Mouse (Mus musculus): Measurements from ENCODE around the gene Lrrfip1. TPM values are rescaled to one million over a fixed set of nuclear protein-coding genes. Genes with fewer than 3 reads are reported as not detected.

Gene Lrrfip1
- polyA plus RNA-seq, 1 experiment from 2014 or later: 26.5 TPM

DNA sequence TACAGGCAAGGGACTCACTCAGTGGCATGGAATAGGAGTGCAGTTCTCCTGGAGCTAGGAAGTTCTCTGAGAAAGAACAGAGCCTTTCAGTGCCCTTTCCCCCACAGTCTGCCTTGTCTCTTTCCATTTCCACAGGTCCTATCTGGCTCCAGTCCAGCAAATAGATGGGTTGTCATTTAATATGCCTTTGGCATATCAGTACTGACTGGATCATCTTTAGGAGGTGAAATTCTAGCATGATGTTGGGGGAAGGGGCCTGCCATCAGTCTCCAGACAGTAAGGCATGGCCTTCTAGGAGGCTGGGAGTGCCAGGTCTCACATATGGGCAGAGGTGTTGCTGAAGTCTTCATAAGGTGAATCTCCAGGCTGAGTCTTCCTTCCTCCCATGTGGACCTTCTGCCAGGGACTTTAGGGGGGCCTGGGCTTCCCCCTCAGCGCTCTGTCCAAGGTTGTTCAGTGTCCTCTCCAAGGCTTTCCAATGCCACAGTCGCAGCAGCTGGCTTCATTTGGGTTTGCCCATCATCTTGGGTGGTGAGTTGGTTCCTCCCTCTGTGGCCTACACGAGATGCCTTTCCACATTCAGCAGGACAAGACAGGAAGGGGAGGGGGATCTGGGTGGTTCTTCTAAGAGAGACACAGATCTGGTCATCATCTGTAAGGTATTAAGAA is 3.5 kb downstream of the Lrrfip1 start:
- DNase-seq (ENCODE audit: low spot score) (no peak), ATAC-seq (replicated peaks; ENCODE audit: low FRiP score) (no peak)
- H3K4me1 ChIP-seq (replicated peaks; ENCODE audit: control insufficient read depth, insufficient read depth, low read length): 0 out of 2 replicates have a peak, but pooled peaks cover 7% of the 10 kb centered on the region
- H3K27me3 ChIP-seq (replicated peaks; ENCODE audit: control insufficient read depth, insufficient read depth, low read length): peaks cover 19% of the 10 kb centered on the region
- 65% methylated on average over 3 of the region's 3 CpGs for whole genome bisulfite sequencing
- no peak overlapping the region for H3K27ac ChIP-seq (ENCODE audit: low read depth, low read length)
- H3K9ac ChIP-seq (ENCODE audit: low read depth, low read length): no peak overlapping the region
- H3K36me3 ChIP-seq (ENCODE audit: control insufficient read depth, insufficient read depth, low read length): no peaks in the 10 kb centered on the region
- no peak overlapping the region for H3K4me2 ChIP-seq
- no peaks in the 10 kb centered on the region for H3K9me3 ChIP-seq (ENCODE audit: control insufficient read depth, low read length)
- H3K4me3 ChIP-seq (ENCODE audit: low read depth, low read length): no peak overlapping the region

DNA sequence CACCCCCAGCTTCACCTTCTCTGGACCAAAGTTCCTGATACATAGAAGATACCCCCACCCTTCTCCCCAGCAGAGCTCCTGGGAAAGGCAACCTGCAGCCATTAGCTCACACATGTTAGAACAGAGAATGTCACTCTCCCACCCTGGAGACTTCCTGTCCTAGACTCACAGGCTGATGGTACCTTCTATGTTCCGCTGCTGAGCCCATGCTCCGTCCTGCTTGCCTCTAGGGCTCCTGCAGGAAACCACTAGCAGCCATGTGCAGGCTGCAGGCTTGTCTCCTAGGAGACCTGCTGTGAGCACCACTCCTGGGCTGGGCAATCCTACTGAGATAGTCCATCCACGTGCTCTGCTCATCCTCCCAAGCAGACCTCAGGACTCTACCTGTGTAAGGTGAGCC is 4.1 kb downstream of the Lrrfip1 start:
- Histone ChIP-seq H3K9me3 (ENCODE audit: control insufficient read depth, low read length) (no peaks in the 10 kb centered on the region), H3K4me3 (ENCODE audit: low read depth, low read length) (no peak overlapping the region), H3K36me3 (ENCODE audit: control insufficient read depth, insufficient read depth, low read length) (no peaks in the 10 kb centered on the region), H3K4me2 (no peak overlapping the region), H3K27ac (ENCODE audit: low read depth, low read length) (no peak overlapping the region), H3K27me3 (replicated peaks; ENCODE audit: control insufficient read depth, insufficient read depth, low read length) (peaks cover 15% of the 10 kb centered on the region), H3K9ac (ENCODE audit: low read depth, low read length) (no peak overlapping the region), H3K4me1 (replicated peaks; ENCODE audit: control insufficient read depth, insufficient read depth, low read length) (0 out of 2 replicates have a peak, but pooled peaks cover 7% of the 10 kb centered on the region)
- 77% methylated on average over 3 of the region's 3 CpGs for whole genome bisulfite sequencing
- DNase-seq (ENCODE audit: low spot score): no peak
- ATAC-seq (replicated peaks; ENCODE audit: low FRiP score): no peak

DNA sequence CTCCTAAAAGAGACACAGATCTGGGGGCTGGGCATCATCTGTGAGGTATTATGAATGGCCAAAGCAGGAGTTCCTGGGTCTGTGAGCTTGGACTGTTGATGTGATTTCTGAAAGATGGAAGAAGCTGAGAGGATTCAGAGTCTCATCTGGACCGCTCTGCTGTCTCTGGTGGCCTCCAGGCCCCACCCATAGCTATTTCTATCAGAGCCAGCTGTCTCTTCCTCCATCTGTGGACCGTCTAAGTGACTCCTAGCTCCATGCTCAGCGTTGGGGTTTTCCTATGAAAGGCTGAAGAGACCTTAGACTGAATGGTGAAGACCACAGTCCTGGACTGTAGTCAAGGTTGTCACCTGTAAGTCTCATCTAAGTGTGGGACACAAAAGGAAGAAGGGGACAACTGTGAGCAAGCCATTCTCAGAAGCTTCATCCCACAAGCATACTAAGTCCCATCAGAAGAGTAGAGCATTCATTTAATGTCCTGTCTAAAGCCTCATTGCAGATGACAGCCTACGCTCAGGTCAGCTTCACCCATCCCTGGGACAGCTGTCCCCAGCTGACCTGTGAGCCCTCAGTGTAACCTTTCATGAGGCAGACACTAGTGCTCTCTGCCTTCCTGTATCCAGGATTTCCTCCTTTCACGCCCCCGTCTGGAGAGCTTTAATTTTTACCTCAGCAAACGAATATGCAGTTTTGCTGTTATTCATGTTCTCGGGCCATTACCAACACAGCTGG is 5.2 kb downstream of the Lrrfip1 start:
- H3K9ac ChIP-seq (ENCODE audit: low read depth, low read length): no peak overlapping the region
- peaks cover 4% of the 10 kb centered on the region; the same call in 1 of the 2 replicates for H3K27me3 ChIP-seq (replicated peaks; ENCODE audit: control insufficient read depth, insufficient read depth, low read length)
- no peaks in the 10 kb centered on the region for H3K36me3 ChIP-seq (ENCODE audit: control insufficient read depth, insufficient read depth, low read length)
- DNase-seq (ENCODE audit: low spot score): no peak
- no peak overlapping the region for H3K4me2 ChIP-seq
- 79% methylated on average over 8 of the region's 8 CpGs for WGBS
- H3K4me1 ChIP-seq (replicated peaks; ENCODE audit: control insufficient read depth, insufficient read depth, low read length): 0 out of 2 replicates have a peak, but pooled peaks cover 7% of the 10 kb centered on the region
- ATAC-seq (replicated peaks; ENCODE audit: low FRiP score): no peak
- H3K4me3 ChIP-seq (ENCODE audit: low read depth, low read length): no peak overlapping the region
- H3K9me3 ChIP-seq (ENCODE audit: control insufficient read depth, low read length): no peaks in the 10 kb centered on the region
- H3K27ac ChIP-seq (ENCODE audit: low read depth, low read length): no peak overlapping the region

DNA sequence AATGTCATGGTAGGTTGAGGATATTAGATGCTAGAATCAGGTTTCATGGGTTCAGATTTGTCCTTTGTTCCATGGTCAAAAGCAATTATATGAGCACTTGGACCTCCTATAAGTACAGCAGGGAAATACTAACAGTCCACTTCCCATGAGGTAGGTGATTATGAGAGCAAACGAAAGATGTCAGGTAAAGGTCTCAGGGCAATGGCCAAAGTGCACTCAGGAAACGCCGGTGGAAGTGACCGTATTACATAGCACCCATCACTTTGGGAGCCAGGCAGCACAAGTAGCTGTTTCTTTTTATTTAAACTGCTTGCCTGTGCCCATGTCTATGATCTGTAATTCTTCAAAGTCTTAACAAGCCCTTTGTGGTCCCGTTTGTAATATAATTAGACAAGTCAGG is 7.5 kb downstream of the Lrrfip1 start:
- Histone ChIP-seq H3K27ac (ENCODE audit: low read depth, low read length) (no peak overlapping the region), H3K4me1 (replicated peaks; ENCODE audit: control insufficient read depth, insufficient read depth, low read length) (peaks cover 5% of the 10 kb centered on the region; the same call in 1 of the 2 replicates), H3K9ac (ENCODE audit: low read depth, low read length) (no peak overlapping the region), H3K9me3 (ENCODE audit: control insufficient read depth, low read length) (no peaks in the 10 kb centered on the region), H3K4me2 (no peak overlapping the region), H3K4me3 (ENCODE audit: low read depth, low read length) (no peak overlapping the region), H3K36me3 (ENCODE audit: control insufficient read depth, insufficient read depth, low read length) (no peaks in the 10 kb centered on the region), H3K27me3 (replicated peaks; ENCODE audit: control insufficient read depth, insufficient read depth, low read length) (no peaks in the 10 kb centered on the region)
- no peak for DNase-seq (ENCODE audit: low spot score)
- 67% methylated on average over 5 of the region's 5 CpGs for WGBS
- no peak for ATAC-seq (replicated peaks; ENCODE audit: low FRiP score)

DNA sequence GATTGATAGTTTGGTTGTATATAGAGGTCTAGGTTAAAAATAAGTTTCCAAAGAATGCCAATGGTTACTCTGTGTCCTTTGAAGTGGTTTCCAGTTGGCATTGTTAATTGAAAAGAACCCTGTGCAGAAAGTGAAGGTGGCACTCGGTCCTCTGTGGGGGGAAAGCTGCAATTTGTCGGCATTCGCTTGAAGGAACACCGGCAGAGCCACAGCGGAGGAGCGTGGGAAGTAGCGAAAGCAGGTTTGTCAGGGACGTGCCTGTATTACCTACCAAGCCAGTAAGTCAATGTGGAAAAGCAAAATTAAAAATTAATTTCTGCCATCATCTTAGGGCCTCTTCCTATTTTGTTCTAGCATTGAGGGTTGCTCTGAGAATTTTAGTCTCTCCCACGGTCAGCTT is 8.2 kb downstream of the Lrrfip1 start:
- no peak for ATAC-seq (replicated peaks; ENCODE audit: low FRiP score)
- Histone ChIP-seq H3K27ac (ENCODE audit: low read depth, low read length) (no peak overlapping the region), H3K9ac (ENCODE audit: low read depth, low read length) (no peak overlapping the region), H3K27me3 (replicated peaks; ENCODE audit: control insufficient read depth, insufficient read depth, low read length) (no peaks in the 10 kb centered on the region), H3K4me2 (no peak overlapping the region), H3K4me3 (ENCODE audit: low read depth, low read length) (no peak overlapping the region), H3K36me3 (ENCODE audit: control insufficient read depth, insufficient read depth, low read length) (no peaks in the 10 kb centered on the region), H3K4me1 (replicated peaks; ENCODE audit: control insufficient read depth, insufficient read depth, low read length) (peaks cover 2% of the 10 kb centered on the region; the same call in 1 of the 2 replicates), H3K9me3 (ENCODE audit: control insufficient read depth, low read length) (no peaks in the 10 kb centered on the region)
- 86% methylated on average over 9 of the region's 9 CpGs for WGBS
- DNase-seq (ENCODE audit: low spot score): no peak

DNA sequence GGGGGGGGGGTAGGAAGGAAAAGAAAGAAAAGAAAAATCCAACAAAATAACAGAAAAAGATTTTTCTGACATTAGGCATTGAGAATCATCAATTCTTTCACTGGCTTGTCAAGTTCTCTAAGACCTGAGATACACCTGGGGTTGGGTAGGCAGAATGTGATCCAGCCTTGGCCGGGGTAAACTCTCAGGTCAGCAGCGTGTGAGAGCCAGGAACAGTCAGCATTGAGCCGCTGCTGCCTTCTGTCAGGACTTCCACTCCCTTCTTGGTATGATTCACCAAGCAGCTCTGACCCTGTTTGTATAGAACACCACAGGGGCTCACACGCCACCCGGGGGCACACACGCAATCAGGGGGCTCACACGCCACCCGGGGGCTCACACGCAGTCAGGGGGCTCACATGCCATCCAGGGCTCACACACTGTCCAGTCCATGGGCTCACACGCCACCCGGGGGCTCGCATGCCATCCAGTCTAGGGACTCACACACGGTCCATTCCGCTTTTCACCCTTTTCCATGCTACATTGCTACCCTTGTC is 9.7 kb downstream of the Lrrfip1 start:
- Histone ChIP-seq H3K27ac (ENCODE audit: low read depth, low read length) (no peak overlapping the region), H3K9ac (ENCODE audit: low read depth, low read length) (no peak overlapping the region), H3K4me2 (no peak overlapping the region)

DNA sequence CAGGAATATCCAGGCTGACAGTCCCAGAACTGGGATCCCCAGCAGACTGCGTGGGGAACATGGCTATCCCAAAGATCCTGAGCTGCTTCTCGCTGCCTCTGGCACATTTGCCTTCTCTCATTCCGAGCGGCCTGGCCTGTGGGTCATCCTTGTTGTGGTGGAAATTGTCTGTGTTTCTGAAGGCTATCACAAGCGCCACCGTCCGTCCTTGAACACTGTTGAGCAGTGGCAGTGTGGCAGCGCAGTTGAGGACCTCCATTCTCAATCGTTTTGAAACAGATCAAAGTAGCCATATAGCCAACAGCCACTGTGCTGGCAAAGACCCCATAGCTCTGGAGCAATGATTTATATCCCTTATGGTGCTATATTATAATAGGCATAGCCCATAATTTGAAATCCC is 10.2 kb downstream of the Lrrfip1 start:
- ATAC-seq (replicated peaks; ENCODE audit: low FRiP score): no peak
- WGBS: 86% methylated on average over 9 of the region's 9 CpGs

More for the DNA sequence above, 9.7 kb downstream of the Lrrfip1 start:
- DNase-seq (ENCODE audit: low spot score) (no peak), ATAC-seq (replicated peaks; ENCODE audit: low FRiP score) (no peak)
- H3K4me3 ChIP-seq (ENCODE audit: low read depth, low read length): no peak overlapping the region
- no peaks in the 10 kb centered on the region for H3K9me3 ChIP-seq (ENCODE audit: control insufficient read depth, low read length)
- H3K36me3 ChIP-seq (ENCODE audit: control insufficient read depth, insufficient read depth, low read length): no peaks in the 10 kb centered on the region
- H3K4me1 ChIP-seq (replicated peaks; ENCODE audit: control insufficient read depth, insufficient read depth, low read length): peaks cover 2% of the 10 kb centered on the region; the same call in 1 of the 2 replicates
- no peaks in the 10 kb centered on the region for H3K27me3 ChIP-seq (replicated peaks; ENCODE audit: control insufficient read depth, insufficient read depth, low read length)
- 91% methylated on average over 14 of the region's 14 CpGs for WGBS

DNA sequence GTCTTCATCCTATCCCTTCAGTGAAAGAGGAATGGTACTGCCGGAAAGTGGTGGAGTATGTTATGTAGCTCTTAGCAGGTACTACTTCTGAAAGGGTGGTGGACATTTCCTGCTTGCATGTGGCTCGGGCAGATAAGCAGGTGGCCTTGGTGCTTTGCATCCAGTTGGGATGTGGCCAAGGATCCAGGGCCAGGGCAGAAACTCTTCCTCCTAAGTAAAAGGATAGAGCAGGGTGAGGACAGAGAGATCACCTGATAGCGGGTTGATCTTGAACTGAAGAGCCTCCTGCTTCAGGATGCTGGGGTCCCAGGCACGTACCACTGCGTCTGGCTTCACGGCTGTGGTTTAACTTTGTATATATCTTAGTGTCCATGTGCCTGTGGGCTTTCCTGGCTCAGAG is 10.7 kb downstream of the Lrrfip1 start:
- Histone ChIP-seq H3K27me3 (replicated peaks; ENCODE audit: control insufficient read depth, insufficient read depth, low read length) (no peaks in the 10 kb centered on the region), H3K36me3 (ENCODE audit: control insufficient read depth, insufficient read depth, low read length) (no peaks in the 10 kb centered on the region), H3K4me3 (ENCODE audit: low read depth, low read length) (no peak overlapping the region), H3K9me3 (ENCODE audit: control insufficient read depth, low read length) (no peaks in the 10 kb centered on the region), H3K4me1 (replicated peaks; ENCODE audit: control insufficient read depth, insufficient read depth, low read length) (peaks cover 2% of the 10 kb centered on the region; the same call in 1 of the 2 replicates), H3K4me2 (no peak overlapping the region), H3K9ac (ENCODE audit: low read depth, low read length) (no peak overlapping the region), H3K27ac (ENCODE audit: low read depth, low read length) (no peak overlapping the region)
- ATAC-seq (replicated peaks; ENCODE audit: low FRiP score) (no peak), DNase-seq (ENCODE audit: low spot score) (no peak)
- 66% methylated on average over 6 of the region's 6 CpGs for WGBS

More for the DNA sequence above, 10.2 kb downstream of the Lrrfip1 start:
- Histone ChIP-seq H3K4me1 (replicated peaks; ENCODE audit: control insufficient read depth, insufficient read depth, low read length) (peaks cover 2% of the 10 kb centered on the region; the same call in 1 of the 2 replicates), H3K36me3 (ENCODE audit: control insufficient read depth, insufficient read depth, low read length) (no peaks in the 10 kb centered on the region), H3K27ac (ENCODE audit: low read depth, low read length) (no peak overlapping the region), H3K4me2 (no peak overlapping the region), H3K27me3 (replicated peaks; ENCODE audit: control insufficient read depth, insufficient read depth, low read length) (no peaks in the 10 kb centered on the region), H3K9me3 (ENCODE audit: control insufficient read depth, low read length) (no peaks in the 10 kb centered on the region), H3K9ac (ENCODE audit: low read depth, low read length) (no peak overlapping the region), H3K4me3 (ENCODE audit: low read depth, low read length) (no peak overlapping the region)
- DNase-seq (ENCODE audit: low spot score): no peak
